Mouse (Mus musculus): ENCODE measurements around the gene Lrp2. TPM values are rescaled to one million over a fixed set of nuclear protein-coding genes. Genes with fewer than 3 reads are reported as not detected.

Lrp2 gene
- polyA plus RNA-seq, 1 experiment from 2014 or later, result 0.04 TPM

DNA sequence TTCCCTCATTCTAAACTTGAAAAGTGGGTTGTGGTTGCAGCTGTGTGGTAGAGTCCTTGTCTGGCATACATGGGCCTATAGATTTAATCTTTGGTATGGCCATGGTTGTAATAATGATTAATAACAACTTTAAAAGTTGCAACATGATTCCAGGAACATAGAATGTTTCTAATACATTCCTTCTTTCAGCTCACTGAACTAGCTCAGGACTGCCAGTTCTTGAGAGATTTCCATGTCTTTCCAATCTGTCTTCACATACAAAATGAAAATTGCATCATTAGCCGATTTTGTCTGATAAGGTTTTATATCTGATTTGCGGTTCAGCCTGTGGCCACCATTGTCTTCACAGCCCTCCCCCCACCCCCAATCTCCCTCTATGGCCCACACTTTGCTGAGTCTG lies 5.8 kb downstream of the Lrp2 start:
- peaks cover 34% of the 10 kb centered on the region for H3K27me3 ChIP-seq
- H3K9me3 ChIP-seq, result no peaks in the 10 kb centered on the region
- H3K4me3 ChIP-seq, result no peak overlapping the region
- peaks cover 5% of the 10 kb centered on the region for H3K4me1 ChIP-seq
- H3K9ac ChIP-seq, result no peak overlapping the region
- 93% methylated on average over 2 of the region's 2 CpGs for WGBS
- no peaks in the 10 kb centered on the region for H3K36me3 ChIP-seq
- ATAC-seq (ENCODE audit: low FRiP score, low read depth), result no peak
- no peak overlapping the region for H3K27ac ChIP-seq
- no peak overlapping the region for H3K4me2 ChIP-seq (replicated peaks)

DNA sequence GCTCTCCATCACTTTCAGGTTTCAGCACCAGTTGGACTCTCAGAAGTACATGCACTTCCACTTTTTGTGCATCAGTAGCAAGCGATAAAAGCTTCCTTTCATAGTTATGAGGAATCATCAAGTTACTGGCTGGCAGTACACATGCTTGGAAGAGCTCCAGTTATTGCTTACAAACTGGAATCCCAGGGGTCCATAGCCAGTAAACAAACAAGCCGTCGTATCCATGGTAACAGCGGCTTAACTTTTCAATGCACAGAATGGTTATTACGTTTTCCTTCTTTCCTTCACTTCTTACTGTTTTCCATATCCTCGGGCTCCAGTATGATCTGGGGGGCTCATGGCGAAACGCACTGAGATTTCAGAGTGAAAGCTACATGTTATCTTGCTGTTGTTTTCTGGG lies 7.7 kb downstream of the Lrp2 start:
- peaks cover 15% of the 10 kb centered on the region for H3K27me3 ChIP-seq
- 90% methylated on average over 8 of the region's 8 CpGs for WGBS
- H3K27ac ChIP-seq, result no peak overlapping the region
- ATAC-seq (ENCODE audit: low FRiP score, low read depth), result no peak
- H3K9ac ChIP-seq, result no peak overlapping the region
- no peak overlapping the region for H3K4me2 ChIP-seq (replicated peaks)
- H3K36me3 ChIP-seq, result no peaks in the 10 kb centered on the region
- H3K9me3 ChIP-seq, result no peaks in the 10 kb centered on the region
- H3K4me3 ChIP-seq, result no peak overlapping the region
- H3K4me1 ChIP-seq, result no peaks in the 10 kb centered on the region

DNA sequence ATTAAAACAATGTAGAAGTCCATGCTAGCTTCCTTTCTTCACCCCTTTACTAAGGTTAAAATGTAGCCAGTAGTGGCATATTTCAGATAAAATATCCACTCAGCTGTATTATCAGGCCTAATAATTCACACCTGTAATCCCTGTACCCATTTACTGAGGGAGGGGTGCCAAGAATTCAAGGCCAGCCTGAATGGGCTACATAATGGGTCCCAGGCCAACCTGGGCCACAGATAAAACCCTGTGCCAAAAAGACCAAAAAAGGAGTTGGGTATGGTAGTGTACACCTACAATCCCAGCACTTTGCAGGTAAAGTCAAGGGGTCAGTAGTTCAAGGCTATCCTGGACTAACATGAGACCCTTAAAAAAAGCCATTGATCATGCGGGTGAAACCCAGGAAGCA lies 9.3 kb downstream of the Lrp2 start:
- H3K36me3 ChIP-seq, result no peaks in the 10 kb centered on the region
- H3K27me3 ChIP-seq, result 0 out of 2 replicates have a peak, but pooled peaks cover 3% of the 10 kb centered on the region
- no peak overlapping the region for H3K4me2 ChIP-seq (replicated peaks)
- H3K9me3 ChIP-seq, result no peaks in the 10 kb centered on the region
- H3K4me1 ChIP-seq, result no peaks in the 10 kb centered on the region
- H3K9ac ChIP-seq, result no peak overlapping the region
- H3K4me3 ChIP-seq, result no peak overlapping the region
- no peak overlapping the region for H3K27ac ChIP-seq
- 100% methylated on average over 1 of the region's 1 CpGs for WGBS
- no peak for ATAC-seq (ENCODE audit: low FRiP score, low read depth)

DNA sequence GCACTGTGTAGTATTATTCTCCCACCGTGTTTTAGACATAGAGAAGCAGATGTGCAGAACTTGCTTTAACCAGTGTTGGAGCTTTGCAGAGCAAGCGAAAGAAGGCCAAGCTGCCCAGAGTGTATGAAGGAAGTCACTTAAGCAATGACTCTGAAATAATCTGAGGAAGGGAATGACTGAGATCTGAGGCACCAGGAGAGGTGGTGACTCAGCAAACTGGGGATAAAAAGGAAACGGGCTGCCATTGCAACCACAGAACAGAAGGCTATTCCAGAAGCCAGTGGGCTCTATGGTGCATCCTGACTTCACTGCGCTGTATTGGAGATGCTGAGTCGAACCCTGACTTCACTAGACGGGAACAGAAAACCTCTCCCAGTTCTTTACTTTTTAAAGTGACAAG lies 10.9 kb downstream of the Lrp2 start:
- no peak for ATAC-seq (ENCODE audit: low FRiP score, low read depth)

DNA sequence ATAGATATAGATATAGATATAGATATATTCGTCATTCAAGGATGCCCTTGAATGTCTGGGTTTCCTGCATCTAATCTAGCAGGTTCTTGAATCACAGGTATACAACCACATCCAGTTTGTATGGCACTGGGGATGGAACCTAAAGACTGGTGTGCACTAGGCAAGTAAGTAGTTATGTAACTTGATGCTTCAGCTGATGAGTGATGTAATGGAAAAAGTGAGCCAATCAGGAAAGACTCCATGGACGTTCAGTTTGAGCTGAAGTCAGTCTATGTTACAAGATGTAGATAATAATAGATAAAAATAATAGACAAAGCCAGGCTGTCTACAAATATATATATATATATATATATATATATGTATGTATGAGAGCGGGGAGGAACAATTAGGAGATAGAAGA lies 11.6 kb downstream of the Lrp2 start:
- Histone ChIP-seq H3K9ac (no peak overlapping the region), H3K4me2 (replicated peaks) (no peak overlapping the region), H3K27me3 (no peaks in the 10 kb centered on the region), H3K36me3 (no peaks in the 10 kb centered on the region), H3K4me1 (no peaks in the 10 kb centered on the region), H3K9me3 (no peaks in the 10 kb centered on the region), H3K27ac (no peak overlapping the region), H3K4me3 (no peak overlapping the region)
- 66% methylated on average over 3 of the region's 3 CpGs for whole genome bisulfite sequencing
- no peak for ATAC-seq (ENCODE audit: low FRiP score, low read depth)

More for the DNA sequence above, 10.9 kb downstream of the Lrp2 start:
- no peak overlapping the region for H3K27ac ChIP-seq
- no peaks in the 10 kb centered on the region for H3K36me3 ChIP-seq
- H3K4me2 ChIP-seq (replicated peaks), result no peak overlapping the region
- no peak overlapping the region for H3K4me3 ChIP-seq
- WGBS, result 70% methylated on average over 6 of the region's 6 CpGs
- H3K9me3 ChIP-seq, result no peaks in the 10 kb centered on the region
- H3K9ac ChIP-seq, result no peak overlapping the region
- H3K27me3 ChIP-seq, result no peaks in the 10 kb centered on the region
- no peaks in the 10 kb centered on the region for H3K4me1 ChIP-seq

DNA sequence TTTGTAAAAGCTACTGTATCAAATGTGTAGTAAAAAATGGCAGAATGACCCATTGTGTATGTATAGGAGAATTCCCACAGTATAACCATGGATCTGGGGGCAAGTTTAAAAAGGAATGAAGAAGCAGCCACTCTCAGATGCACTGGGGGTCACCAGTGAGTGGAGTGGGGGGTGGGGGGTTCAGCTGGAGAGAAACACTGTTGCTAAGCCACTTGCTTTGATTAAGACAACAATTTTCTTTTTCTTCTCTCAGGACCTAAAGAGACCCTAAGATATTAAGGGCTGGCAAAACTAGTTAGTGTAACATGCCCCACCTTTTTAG lies 12.2 kb downstream of the Lrp2 start:
- no peak overlapping the region for H3K4me2 ChIP-seq (replicated peaks)

DNA sequence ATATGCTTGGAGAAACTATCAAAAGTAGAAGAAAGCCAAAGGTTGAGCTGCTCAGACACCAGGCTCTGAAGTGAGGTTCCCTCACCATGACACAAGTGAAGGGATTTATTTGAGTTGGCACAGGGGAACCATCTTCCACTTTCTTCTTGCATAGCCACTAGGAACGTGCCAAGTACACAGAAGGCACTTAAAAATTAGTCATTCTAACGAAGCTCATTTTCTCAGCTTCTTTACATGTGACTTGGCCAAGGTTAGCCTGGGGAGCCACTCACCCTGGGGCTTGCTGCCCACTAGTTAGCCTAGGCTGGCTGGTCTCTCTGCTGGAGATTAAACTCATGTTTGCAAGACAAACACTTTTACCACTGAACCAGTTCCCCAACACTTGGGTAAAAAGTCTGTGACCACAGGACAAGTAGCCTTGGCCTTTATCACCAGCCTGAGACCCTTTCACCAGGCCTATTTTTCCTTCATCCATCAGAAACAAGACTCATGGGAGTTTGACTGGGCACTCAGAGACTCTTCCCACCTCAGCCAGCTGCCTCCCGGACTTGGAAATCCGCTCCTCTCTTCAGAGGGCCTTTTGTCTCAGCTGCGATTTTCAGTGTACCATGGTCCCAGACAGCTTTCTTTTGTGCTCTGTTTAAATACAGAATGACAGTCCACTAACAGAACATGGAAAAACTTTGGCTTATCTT lies 12.7 kb downstream of the Lrp2 start:
- no peak overlapping the region for H3K4me3 ChIP-seq
- H3K36me3 ChIP-seq, result no peaks in the 10 kb centered on the region
- no peaks in the 10 kb centered on the region for H3K9me3 ChIP-seq
- ATAC-seq (ENCODE audit: low FRiP score, low read depth), result no peak
- H3K4me1 ChIP-seq, result no peaks in the 10 kb centered on the region
- no peak overlapping the region for H3K27ac ChIP-seq
- no peak overlapping the region for H3K9ac ChIP-seq
- no peak overlapping the region for H3K4me2 ChIP-seq (replicated peaks)
- 83% methylated on average over 5 of the region's 5 CpGs for WGBS
- H3K27me3 ChIP-seq, result no peaks in the 10 kb centered on the region

More for the DNA sequence above, 12.2 kb downstream of the Lrp2 start:
- H3K27ac ChIP-seq, result no peak overlapping the region
- H3K4me3 ChIP-seq, result no peak overlapping the region
- no peak for ATAC-seq (ENCODE audit: low FRiP score, low read depth)
- H3K4me1 ChIP-seq, result no peaks in the 10 kb centered on the region
- no peak overlapping the region for H3K9ac ChIP-seq
- no peaks in the 10 kb centered on the region for H3K9me3 ChIP-seq
- H3K36me3 ChIP-seq, result no peaks in the 10 kb centered on the region
- no peaks in the 10 kb centered on the region for H3K27me3 ChIP-seq

DNA sequence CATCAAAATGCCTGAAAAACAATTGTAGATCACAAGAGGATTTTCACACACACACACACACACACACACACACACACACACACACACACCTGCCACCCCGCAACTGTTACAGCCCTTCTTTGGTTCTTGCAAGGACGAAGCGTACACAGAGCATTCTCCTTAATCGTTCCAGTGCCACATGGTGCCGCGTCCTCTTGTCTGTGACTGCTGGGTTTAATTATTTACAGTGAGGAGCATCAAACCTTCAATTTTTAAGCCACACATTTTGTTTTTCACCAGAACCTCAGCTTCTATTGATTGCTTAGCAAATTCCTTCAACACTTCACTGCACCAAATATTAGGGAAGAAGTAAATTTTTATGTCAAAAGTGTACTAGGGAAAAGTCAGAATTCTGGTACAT lies 15.3 kb downstream of the Lrp2 start:
- Histone ChIP-seq H3K36me3 (no peaks in the 10 kb centered on the region), H3K27me3 (no peaks in the 10 kb centered on the region), H3K27ac (no peak overlapping the region), H3K4me1 (no peaks in the 10 kb centered on the region), H3K4me3 (no peak overlapping the region), H3K9ac (no peak overlapping the region), H3K4me2 (replicated peaks) (no peak overlapping the region), H3K9me3 (no peaks in the 10 kb centered on the region)
- whole genome bisulfite sequencing, result 67% methylated on average over 6 of the region's 6 CpGs
- ATAC-seq (ENCODE audit: low FRiP score, low read depth), result no peak

DNA sequence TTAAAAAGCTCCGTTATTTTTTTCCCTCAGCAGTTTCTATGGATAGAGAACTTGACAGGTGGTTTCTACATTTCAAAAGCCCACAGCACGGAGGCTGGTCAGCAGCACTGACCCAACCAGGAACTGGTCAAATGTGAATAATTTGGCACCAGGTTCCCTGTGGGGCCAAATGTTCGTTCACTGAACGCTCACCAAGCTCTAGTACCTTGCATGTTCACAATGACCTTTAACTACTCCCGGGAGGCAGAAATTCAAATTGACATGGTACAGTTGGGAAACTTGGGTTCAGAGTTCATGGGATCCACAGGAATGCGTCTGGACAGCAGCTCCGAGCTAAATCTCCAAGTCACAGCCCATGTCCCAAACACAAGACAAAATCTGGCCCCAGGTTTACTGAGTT lies 19.6 kb downstream of the Lrp2 start:
- no peaks in the 10 kb centered on the region for H3K4me1 ChIP-seq
- H3K9ac ChIP-seq, result no peak overlapping the region
- no peaks in the 10 kb centered on the region for H3K36me3 ChIP-seq
- ATAC-seq (ENCODE audit: low FRiP score, low read depth), result no peak
- H3K27me3 ChIP-seq, result no peaks in the 10 kb centered on the region
- H3K9me3 ChIP-seq, result no peaks in the 10 kb centered on the region
- 75% methylated on average over 7 of the region's 7 CpGs for WGBS
- H3K4me2 ChIP-seq (replicated peaks), result no peak overlapping the region
- no peak overlapping the region for H3K4me3 ChIP-seq
- no peak overlapping the region for H3K27ac ChIP-seq

DNA sequence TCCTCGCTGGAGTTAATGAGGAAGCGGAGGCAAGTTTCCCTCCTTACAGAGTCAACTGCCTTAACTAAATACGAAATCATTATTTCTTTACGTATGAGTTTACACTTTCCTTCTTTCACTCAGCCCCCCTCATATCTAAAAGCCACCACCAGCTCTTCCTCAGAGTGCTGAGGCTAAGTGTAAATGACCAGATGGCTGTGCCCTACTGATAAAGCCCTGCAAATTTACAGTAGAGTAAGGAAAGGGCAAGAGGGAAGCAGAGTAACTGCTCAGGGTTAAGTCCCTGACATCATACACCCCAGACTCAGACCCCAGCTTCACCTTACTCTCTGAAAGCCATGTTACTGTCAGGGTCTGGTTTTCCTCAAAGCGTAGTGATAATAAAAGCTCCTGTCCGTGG lies 22.4 kb downstream of the Lrp2 start:
- H3K4me1 ChIP-seq, result no peaks in the 10 kb centered on the region
- H3K4me3 ChIP-seq, result no peak overlapping the region
- H3K4me2 ChIP-seq (replicated peaks), result no peak overlapping the region
- H3K9ac ChIP-seq, result no peak overlapping the region
- H3K27me3 ChIP-seq, result peaks cover 18% of the 10 kb centered on the region
- H3K36me3 ChIP-seq, result no peaks in the 10 kb centered on the region
- 69% methylated on average over 6 of the region's 6 CpGs for WGBS
- no peak overlapping the region for H3K27ac ChIP-seq
- ATAC-seq (ENCODE audit: low FRiP score, low read depth), result no peak
- no peaks in the 10 kb centered on the region for H3K9me3 ChIP-seq

DNA sequence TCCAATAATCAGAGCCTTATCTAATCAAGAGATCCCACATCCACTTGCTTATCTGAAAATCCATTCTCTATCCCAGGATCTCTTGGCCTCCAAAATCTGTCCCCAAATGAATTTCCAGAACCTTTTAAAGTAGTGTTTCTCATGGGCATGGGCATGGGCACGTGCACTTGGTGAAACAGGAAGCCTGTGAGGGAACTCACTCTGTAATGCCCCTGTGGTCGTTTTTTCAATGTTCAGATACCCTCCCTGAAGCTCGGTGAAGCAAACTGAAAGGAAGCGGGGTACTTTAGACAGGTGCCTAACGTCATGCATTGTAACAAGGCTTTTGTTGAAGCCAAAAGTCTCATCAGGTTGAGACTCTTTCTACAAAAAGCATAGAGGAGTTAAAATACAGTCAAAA lies 23.1 kb downstream of the Lrp2 start:
- no peak overlapping the region for H3K4me3 ChIP-seq
- H3K27me3 ChIP-seq, result peaks cover 23% of the 10 kb centered on the region
- H3K4me2 ChIP-seq (replicated peaks), result no peak overlapping the region
- H3K27ac ChIP-seq, result no peak overlapping the region
- 75% methylated on average over 5 of the region's 5 CpGs for WGBS
- no peak overlapping the region for H3K9ac ChIP-seq
- no peaks in the 10 kb centered on the region for H3K4me1 ChIP-seq
- no peaks in the 10 kb centered on the region for H3K36me3 ChIP-seq
- no peak for ATAC-seq (ENCODE audit: low FRiP score, low read depth)
- H3K9me3 ChIP-seq, result no peaks in the 10 kb centered on the region

DNA sequence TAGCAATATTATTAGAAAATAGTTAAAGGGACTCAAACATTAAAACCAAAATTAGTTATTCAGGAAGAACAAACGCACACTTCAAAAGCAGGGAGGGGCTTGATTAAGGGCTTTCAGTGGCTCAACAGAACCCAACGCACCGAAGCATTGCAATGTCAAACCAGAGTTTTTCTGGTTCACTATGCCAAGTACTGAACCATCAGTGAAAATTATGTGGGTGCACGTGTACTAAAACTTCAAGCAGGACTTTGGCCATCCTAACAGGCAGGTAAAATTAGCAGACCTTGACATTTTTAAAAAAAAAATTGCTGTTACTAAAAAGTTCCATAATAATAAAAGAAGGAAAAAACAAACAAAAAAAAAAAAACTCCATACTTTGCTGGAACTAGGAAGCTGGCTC lies 25.6 kb downstream of the Lrp2 start:
- 69% methylated on average over 4 of the region's 4 CpGs for WGBS
- no peak for ATAC-seq (ENCODE audit: low FRiP score, low read depth)
- no peak overlapping the region for H3K27ac ChIP-seq

DNA sequence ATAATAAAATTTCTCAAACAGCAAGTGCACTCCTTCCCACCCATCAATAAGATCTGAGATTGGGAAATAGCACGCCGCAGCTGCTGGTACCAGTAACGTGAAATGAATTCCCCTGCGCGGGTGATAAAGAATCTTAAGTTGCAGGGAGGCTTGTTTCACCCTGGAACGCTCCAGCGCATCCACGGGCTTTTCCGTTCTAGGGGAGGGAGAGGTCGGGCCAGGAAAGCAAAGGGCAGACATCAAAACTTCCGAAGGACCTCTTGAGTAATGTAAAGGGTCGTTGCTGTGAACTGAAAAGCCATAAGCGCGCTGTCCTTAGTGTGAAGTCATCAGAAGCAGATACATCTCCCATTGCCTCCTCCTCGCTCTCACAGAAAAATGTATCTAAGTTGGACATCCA lies 26.5 kb downstream of the Lrp2 start:
- Histone ChIP-seq H3K36me3 (no peaks in the 10 kb centered on the region), H3K9me3 (no peaks in the 10 kb centered on the region), H3K27ac (no peak overlapping the region), H3K9ac (no peak overlapping the region), H3K4me2 (replicated peaks) (no peak overlapping the region), H3K27me3 (peaks cover 23% of the 10 kb centered on the region), H3K4me1 (no peaks in the 10 kb centered on the region), H3K4me3 (no peak overlapping the region)
- WGBS, result 64% methylated on average over 15 of the region's 15 CpGs
- ATAC-seq (ENCODE audit: low FRiP score, low read depth), result no peak

More for the DNA sequence above, 25.6 kb downstream of the Lrp2 start:
- Histone ChIP-seq H3K4me2 (replicated peaks) (no peak overlapping the region), H3K4me1 (no peaks in the 10 kb centered on the region), H3K9ac (no peak overlapping the region), H3K4me3 (no peak overlapping the region), H3K36me3 (no peaks in the 10 kb centered on the region), H3K27me3 (peaks cover 23% of the 10 kb centered on the region), H3K9me3 (no peaks in the 10 kb centered on the region)
